Mouse (Mus musculus): ENCODE measurements at regions not wholly inside any gene's neighbourhood (a gene's known extent, or its start where the extent isn't known, plus 50 kb on each side); places are given as distances from the start of the nearest gene placed in this dataset.
A peak's percentile ranks its signal among the peaks of the same experiment; 100 is the strongest.

DNA sequence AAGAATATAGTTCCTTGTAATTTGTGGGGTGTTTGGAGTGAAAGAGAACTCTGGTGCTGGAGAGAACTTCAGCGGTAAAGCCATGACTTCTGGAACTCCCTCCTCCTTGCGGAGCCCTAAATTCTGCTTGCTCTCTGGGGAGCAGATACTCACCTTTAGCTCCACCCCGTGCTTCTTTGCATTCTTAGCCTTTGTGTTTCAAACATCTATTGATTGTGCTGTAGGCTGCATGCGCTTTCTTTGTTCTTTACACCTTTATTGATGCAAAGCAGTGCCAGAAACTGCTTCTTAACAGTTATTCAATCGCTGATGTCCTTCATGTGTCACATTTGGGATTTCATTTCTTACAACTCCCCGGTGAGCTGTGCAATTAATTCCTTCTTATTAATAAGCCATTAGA, 222.5 kb downstream of the Mtx2 start:
- 62% methylated on average over 6 of the region's 6 CpGs for WGBS
- Histone ChIP-seq H3K4me3 (replicated peaks; ENCODE audit: extremely low read depth, low read depth, low read length) (no peak overlapping the region), H3K4me1 (ENCODE audit: control insufficient read depth, insufficient read depth, low read length) (no peaks in the 10 kb centered on the region)
- TF ChIP-seq CTCF (IDR thresholded peaks at IDR 0.05; ENCODE audit: insufficient read depth, low read length), result no peak
- no peak for DNase-seq

DNA sequence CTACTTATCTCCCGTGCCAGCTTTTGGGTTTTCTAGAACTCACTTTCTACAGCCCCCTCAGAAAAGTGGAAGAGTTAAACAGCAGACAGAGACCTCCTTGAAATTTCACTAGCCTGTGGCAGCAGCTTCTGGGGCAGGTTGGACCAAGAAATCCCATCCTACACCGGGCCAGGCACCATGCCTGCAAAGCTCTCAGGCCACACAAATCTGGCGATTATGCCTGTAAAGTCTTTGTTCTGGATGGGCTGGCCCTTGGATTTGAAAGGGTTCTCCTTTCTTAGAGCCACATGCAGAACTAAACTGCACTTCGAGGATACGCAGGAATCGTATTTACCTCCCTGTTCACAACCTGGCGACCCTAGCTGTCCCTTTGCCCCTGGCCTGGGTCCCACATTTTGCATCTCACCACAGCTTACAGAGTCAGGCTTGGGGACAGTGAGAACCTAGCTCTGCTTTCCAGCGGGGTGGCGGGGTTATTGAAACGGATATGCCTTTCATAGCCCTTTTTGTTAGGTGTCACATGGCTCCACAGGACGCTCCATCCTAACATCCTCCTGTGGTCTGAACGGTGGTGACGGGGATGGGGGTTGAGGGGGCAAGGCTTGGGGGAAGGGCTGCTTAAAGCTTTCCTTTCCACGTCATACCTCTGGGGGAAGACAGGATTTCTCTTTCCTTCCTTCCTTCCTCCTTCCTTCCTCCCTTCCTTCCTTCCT, 229.0 kb downstream of the Mtx2 start:
- no peak overlapping the region for H3K4me3 ChIP-seq (replicated peaks; ENCODE audit: extremely low read depth, low read depth, low read length)

DNA sequence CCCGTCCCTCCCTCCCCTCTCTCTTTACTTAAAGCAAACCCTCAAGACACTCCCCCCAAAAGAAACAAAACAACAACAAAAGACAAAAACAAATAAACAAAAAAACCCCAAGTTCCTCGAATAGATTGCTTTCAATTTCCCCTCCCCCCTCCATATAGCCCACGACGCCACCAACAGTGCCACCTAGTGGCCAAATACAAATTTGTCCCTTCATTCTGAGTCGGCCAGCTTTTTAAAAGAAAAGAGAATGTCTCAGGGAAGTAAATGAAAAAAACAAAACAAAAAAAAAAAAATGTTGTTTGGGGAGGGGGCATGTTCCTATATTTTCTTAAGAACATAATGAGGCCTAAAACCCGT, 229.6 kb downstream of the Mtx2 start:
- Histone ChIP-seq H3K4me3 (replicated peaks; ENCODE audit: extremely low read depth, low read depth, low read length) (no peak overlapping the region), H3K4me1 (ENCODE audit: control insufficient read depth, insufficient read depth, low read length) (no peaks in the 10 kb centered on the region)
- TF ChIP-seq POLR2A (IDR thresholded peaks at IDR 0.05; ENCODE audit: borderline replicate concordance, extremely low read depth, low read depth, low read length) (no peak), CTCF (IDR thresholded peaks at IDR 0.05; ENCODE audit: insufficient read depth, low read length) (peak; percentile 66)
- DNase-seq, result no peak
- WGBS, result 2% methylated on average over 6 of the region's 6 CpGs

More for the DNA sequence above, 229.0 kb downstream of the Mtx2 start:
- H3K4me1 ChIP-seq (ENCODE audit: control insufficient read depth, insufficient read depth, low read length), result no peaks in the 10 kb centered on the region
- DNase-seq, result peak; percentile 5
- TF ChIP-seq CTCF (IDR thresholded peaks at IDR 0.05; ENCODE audit: insufficient read depth, low read length) (no peak), POLR2A (IDR thresholded peaks at IDR 0.05; ENCODE audit: borderline replicate concordance, extremely low read depth, low read depth, low read length) (no peak)
- 36% methylated on average over 14 of the region's 14 CpGs for WGBS

DNA sequence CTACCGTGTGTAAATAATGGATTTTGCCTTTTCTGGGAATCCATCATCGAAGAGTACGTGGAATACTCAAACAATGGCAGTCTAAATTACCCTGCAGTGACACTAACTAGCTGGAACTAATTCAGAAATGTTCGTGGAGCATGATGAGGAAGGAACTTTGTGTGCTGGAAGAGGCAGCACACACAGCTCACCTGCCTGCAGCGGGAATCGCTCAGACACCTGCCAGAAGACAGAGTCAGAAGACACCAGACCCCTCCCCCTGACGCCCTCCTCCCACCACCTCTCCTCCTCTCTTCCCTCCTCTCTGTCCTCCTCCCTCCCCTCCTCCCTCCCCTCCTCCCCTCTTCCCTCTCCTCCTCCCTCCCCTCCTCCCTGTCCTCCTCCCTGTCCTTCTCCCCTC, 235.4 kb downstream of the Mtx2 start:
- TF ChIP-seq POLR2A (IDR thresholded peaks at IDR 0.05; ENCODE audit: borderline replicate concordance, extremely low read depth, low read depth, low read length), result no peak
- TF ChIP-seq CTCF (IDR thresholded peaks at IDR 0.05; ENCODE audit: insufficient read depth, low read length), result no peak
- Histone ChIP-seq H3K4me1 (ENCODE audit: control insufficient read depth, insufficient read depth, low read length) (no peaks in the 10 kb centered on the region), H3K4me3 (replicated peaks; ENCODE audit: extremely low read depth, low read depth, low read length) (no peak overlapping the region)
- DNase-seq, result no peak
- 44% methylated on average over 7 of the region's 7 CpGs for WGBS

DNA sequence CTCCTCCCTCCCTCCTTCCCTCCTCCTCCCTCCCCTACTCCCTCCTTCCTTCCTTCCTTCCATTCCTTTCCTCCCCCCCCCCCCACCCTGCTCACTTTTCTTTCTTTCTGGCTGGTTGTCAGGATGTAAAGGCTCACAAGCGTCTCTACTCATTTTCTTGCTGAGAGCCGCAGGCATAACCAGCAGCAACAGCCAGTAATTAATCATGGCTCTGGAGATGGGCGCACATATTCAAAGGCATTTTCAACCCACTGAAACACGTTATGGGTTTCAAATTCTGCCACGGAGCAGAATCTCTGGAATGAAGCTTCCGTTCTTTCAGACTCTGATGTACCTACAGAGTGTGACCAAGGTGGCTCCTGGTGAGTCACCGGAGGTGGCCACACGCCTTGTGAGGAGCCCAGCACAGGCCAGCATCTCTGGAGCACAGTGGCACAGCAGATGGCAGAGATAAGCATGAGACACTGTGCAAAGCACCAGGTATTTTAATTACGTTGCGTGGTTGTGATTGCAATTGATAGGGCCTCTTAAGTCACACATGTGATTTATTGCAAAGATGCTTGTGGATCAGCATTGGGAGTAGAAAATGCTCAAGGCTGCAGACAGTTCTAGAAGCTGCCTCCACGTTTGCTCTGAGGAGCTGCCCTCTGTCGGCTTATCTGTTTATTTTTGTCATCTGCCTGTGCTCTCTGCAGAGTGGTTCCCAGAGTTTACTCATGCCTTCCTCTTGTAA, 236.0 kb downstream of the Mtx2 start:
- no peaks in the 10 kb centered on the region for H3K4me1 ChIP-seq (ENCODE audit: control insufficient read depth, insufficient read depth, low read length)
- 38% methylated on average over 12 of the region's 12 CpGs for WGBS
- TF ChIP-seq POLR2A (IDR thresholded peaks at IDR 0.05; ENCODE audit: borderline replicate concordance, extremely low read depth, low read depth, low read length), result no peak
- TF ChIP-seq CTCF (IDR thresholded peaks at IDR 0.05; ENCODE audit: insufficient read depth, low read length), result no peak

DNA sequence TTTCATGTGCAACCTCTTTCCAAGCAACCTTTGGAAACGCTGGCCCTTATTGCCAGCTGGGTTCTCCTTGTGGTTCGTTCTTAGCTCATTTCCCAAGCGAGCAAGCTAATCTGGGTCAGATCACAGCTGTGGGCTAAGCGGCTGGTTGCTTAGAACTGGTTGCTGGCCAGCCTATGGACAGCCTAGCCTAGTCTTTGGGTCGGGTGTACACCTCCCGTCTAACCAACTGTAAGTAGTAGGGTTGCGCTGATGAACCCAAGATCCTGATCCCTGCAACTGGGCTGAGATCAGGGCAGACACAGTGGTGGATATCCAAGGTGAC, 236.5 kb downstream of the Mtx2 start:
- Histone ChIP-seq H3K4me3 (replicated peaks; ENCODE audit: extremely low read depth, low read depth, low read length) (no peak overlapping the region), H3K4me1 (ENCODE audit: control insufficient read depth, insufficient read depth, low read length) (no peaks in the 10 kb centered on the region)
- TF ChIP-seq POLR2A (IDR thresholded peaks at IDR 0.05; ENCODE audit: borderline replicate concordance, extremely low read depth, low read depth, low read length), result no peak
- TF ChIP-seq CTCF (IDR thresholded peaks at IDR 0.05; ENCODE audit: insufficient read depth, low read length), result no peak
- no peak for DNase-seq
- 64% methylated on average over 7 of the region's 7 CpGs for WGBS

More for the DNA sequence above, 236.0 kb downstream of the Mtx2 start:
- no peak for DNase-seq
- H3K4me3 ChIP-seq (replicated peaks; ENCODE audit: extremely low read depth, low read depth, low read length), result no peak overlapping the region

DNA sequence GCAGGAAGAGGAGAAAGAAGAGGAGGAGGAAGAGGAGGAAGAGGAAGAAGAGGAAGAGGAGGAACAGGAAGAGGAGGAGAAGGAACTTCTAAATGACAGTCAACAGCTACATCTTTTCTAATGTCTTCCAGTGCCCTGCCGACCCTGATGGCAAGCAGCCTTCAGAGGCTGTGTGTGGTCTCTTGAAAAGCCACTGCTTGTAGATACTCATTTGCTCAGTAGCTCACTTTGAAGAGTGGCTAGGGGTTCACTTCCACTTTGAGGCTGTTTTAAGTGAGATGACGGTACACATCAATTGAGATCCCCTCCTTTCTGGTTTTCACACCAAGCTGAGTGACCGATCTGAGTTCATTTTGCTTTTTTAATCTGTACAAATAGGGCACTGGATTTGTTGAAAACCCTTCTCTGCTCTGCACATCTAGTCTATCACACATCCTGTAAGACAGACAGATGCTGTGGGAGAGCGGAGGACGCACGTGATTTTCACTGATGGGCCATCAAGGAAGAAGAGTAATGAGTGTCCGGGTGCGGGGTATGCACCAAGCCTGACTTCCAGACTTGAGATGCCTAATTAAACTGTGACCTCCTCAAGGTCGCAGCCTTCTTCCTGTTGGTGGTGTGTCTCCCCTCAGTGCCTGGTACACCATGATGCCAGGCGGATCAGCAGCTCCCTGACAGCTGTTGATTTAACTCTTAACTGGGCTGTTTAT, 239.0 kb downstream of the Mtx2 start:
- Histone ChIP-seq H3K4me1 (ENCODE audit: control insufficient read depth, insufficient read depth, low read length) (no peaks in the 10 kb centered on the region), H3K4me3 (replicated peaks; ENCODE audit: extremely low read depth, low read depth, low read length) (no peak overlapping the region)
- TF ChIP-seq CTCF (IDR thresholded peaks at IDR 0.05; ENCODE audit: insufficient read depth, low read length) (no peak), POLR2A (IDR thresholded peaks at IDR 0.05; ENCODE audit: borderline replicate concordance, extremely low read depth, low read depth, low read length) (no peak)
- no peak for DNase-seq
- WGBS, result 48% methylated on average over 10 of the region's 10 CpGs

DNA sequence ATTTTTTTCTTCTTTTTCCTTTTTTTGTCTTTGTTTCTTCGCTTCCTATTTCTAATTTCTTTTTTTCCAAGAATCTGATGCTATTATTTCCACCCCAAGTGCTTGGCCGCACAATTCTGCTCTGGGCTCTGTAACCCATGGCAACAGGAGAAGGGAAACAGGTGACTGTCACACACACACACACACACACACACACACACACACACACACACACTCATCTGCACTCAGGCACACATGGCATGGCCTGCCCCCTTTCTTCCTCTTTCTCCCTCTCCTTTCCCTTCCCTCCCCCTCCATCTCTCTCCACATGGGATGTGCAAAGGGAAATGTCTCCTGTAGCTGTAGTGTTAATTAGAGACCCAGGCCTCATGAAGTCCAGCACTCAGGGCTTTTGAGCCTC, 239.7 kb downstream of the Mtx2 start:
- no peak for DNase-seq
- H3K4me3 ChIP-seq (replicated peaks; ENCODE audit: extremely low read depth, low read depth, low read length), result no peak overlapping the region
- H3K4me1 ChIP-seq (ENCODE audit: control insufficient read depth, insufficient read depth, low read length), result no peaks in the 10 kb centered on the region
- TF ChIP-seq POLR2A (IDR thresholded peaks at IDR 0.05; ENCODE audit: borderline replicate concordance, extremely low read depth, low read depth, low read length), result no peak
- TF ChIP-seq CTCF (IDR thresholded peaks at IDR 0.05; ENCODE audit: insufficient read depth, low read length), result no peak
- 64% methylated on average over 2 of the region's 2 CpGs for WGBS

DNA sequence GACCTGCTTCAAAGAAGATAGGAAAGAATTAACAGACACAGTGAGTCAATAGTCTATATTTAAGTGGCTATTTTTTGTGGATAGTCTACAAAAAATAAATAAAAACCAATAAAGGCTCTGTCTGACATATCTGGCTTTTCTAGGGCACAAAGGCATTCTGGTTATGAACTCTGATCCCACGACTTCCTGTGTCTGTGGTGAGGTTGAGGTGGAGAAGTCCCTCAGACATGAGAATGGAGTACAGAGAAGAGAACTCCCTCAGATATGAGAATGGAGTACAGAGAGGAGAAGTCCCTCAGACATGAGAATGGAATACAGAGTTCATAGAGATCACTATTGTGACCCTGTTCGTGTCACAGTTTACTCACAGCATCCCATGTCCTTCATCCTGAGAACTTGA, 243.7 kb downstream of the Mtx2 start:
- TF ChIP-seq CTCF (IDR thresholded peaks at IDR 0.05; ENCODE audit: insufficient read depth, low read length) (no peak), POLR2A (IDR thresholded peaks at IDR 0.05; ENCODE audit: borderline replicate concordance, extremely low read depth, low read depth, low read length) (no peak)

DNA sequence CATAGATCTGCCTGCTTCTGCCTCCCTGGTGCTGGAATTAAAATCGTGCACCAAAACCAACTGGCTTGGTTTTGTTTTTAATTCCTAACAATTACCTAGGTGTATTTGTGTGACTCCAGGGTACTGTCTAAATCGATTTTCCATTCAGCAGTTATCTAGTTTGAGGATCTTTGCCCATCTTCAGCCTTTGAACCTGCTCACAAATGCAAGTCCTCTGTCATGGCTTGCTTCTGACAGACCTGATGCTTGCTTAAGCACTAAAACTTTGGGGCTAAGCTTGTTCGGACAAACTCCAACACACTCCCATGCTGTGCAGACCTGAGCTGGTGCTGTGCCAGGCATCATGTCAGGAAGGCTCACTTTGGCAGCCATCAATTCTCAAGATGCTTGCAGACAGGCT, 246.4 kb downstream of the Mtx2 start:
- no peaks in the 10 kb centered on the region for H3K4me1 ChIP-seq (ENCODE audit: control insufficient read depth, insufficient read depth, low read length)
- 47% methylated on average over 3 of the region's 3 CpGs for WGBS
- no peak for DNase-seq
- H3K4me3 ChIP-seq (replicated peaks; ENCODE audit: extremely low read depth, low read depth, low read length), result no peak overlapping the region
- TF ChIP-seq CTCF (IDR thresholded peaks at IDR 0.05; ENCODE audit: insufficient read depth, low read length), result no peak
- TF ChIP-seq POLR2A (IDR thresholded peaks at IDR 0.05; ENCODE audit: borderline replicate concordance, extremely low read depth, low read depth, low read length), result no peak

More for the DNA sequence above, 243.7 kb downstream of the Mtx2 start:
- no peak for DNase-seq
- Histone ChIP-seq H3K4me3 (replicated peaks; ENCODE audit: extremely low read depth, low read depth, low read length) (no peak overlapping the region), H3K4me1 (ENCODE audit: control insufficient read depth, insufficient read depth, low read length) (no peaks in the 10 kb centered on the region)
- 63% methylated on average over 2 of the region's 2 CpGs for WGBS
